Mouse (Mus musculus) olfactory bulb, adult 2 months (tissue): ENCODE measurements around the gene Ago1.

Source experiments
- CTCF ChIP-seq: fragments of 200-500 bp; IDR thresholded peaks from 2 replicates; pipeline ENCODE4 v1.5.1; 2012; ENCODE audit warnings: low read depth, mild to moderate bottlenecking, low read length, moderate library complexity; ENCODE audit not compliant: insufficient read depth
- POLR2A ChIP-seq: fragments of 200-500 bp; IDR thresholded peaks from 2 replicates; pipeline ENCODE4 v1.6.1; 2012; ENCODE audit warnings: mild to moderate bottlenecking, low read depth, low read length, moderate library complexity; ENCODE audit not compliant: insufficient read depth

DNA sequence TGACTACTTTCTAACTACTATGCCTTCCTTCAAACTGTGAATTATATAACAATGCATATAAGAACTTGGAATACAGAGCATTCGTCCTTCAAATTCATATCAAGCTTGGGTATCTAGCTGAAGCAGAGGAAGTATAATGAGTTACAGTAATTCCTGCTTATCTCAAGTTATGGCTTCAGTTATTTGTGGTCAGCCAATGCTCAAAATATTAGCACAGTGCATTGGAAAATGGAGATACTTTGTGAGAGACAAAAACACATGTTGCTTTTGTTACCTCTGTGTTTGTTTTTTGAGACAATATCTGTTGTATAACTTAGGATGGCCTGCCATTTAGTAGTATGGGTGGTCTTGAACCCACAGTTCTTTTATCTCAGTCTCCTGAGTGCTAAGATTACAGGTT, 30.2 kb upstream of the Ago1 start:
- TF ChIP-seq POLR2A (no peak), CTCF (no peak)
